In genomic region chr14:46145584-46145983, GRCm38 (mm10) we compare ENCODE assay signal across 24 mouse cellular contexts.
DNase-seq lines count a peak whose midpoint lies in the region; ATAC-seq and TF ChIP-seq lines count a peak whose summit lies in the region.
"Had no signal": no experiment of that assay in that cellular context is flagged by ENCODE, and none has a peak within 500 bp of the region (broad histone marks: within the 10 kb centered on the region; RNA-seq: fewer than 3 reads in every experiment).

No protein-coding gene starts in this region.

- no peak overlapping the region for H3K4me2 ChIP-seq in forebrain, embryonic 16.5 days (ENCODE audit: low read length)
- no peak overlapping the region for H3K4me2 ChIP-seq in forebrain, embryonic 12.5 days
- H3K4me2 ChIP-seq: heart, embryonic 15.5 days; limb, embryonic 13.5 days; lung, embryonic 15.5 days; midbrain, embryonic 12.5 days had no signal

- TF ChIP-seq CTCF in layer of hippocampus, adult 2 months (conservative IDR thresholded peaks at IDR 0.05) = no peak

- H3K4me3 ChIP-seq in forebrain, embryonic 16.5 days (replicated peaks; ENCODE audit: low read length) = no peak overlapping the region
- no peak overlapping the region for H3K4me3 ChIP-seq in forebrain, embryonic 12.5 days (replicated peaks)
- peak overlapping the region; percentile 0; the same call in 1 of the 2 replicates for H3K4me3 ChIP-seq in layer of hippocampus, adult 2 months
- H3K4me3 ChIP-seq: embryonic facial prominence, embryonic 10.5 days; heart, adult 2 months; heart, embryonic 15.5 days; limb, embryonic 13.5 days; lung, embryonic 15.5 days; midbrain, embryonic 12.5 days had no signal

- H3K9ac ChIP-seq in forebrain, embryonic 16.5 days (replicated peaks; ENCODE audit: low read depth, low read length) = no peak overlapping the region
- no peak overlapping the region for H3K9ac ChIP-seq in forebrain, embryonic 12.5 days
- H3K9ac ChIP-seq: heart, embryonic 15.5 days; limb, embryonic 13.5 days; liver, embryonic 14.5 days; lung, embryonic 15.5 days; midbrain, embryonic 12.5 days had no signal

- H3K27me3 ChIP-seq in forebrain, embryonic 16.5 days (replicated peaks; ENCODE audit: control insufficient read depth, insufficient read depth, low read length) = no peaks in the 10 kb centered on the region
- H3K27me3 ChIP-seq in forebrain, embryonic 12.5 days = no peaks in the 10 kb centered on the region
- H3K27me3 ChIP-seq: CH12.LX; heart, embryonic 15.5 days; limb, embryonic 13.5 days; lung, embryonic 15.5 days; midbrain, embryonic 12.5 days had no signal

- ATAC-seq in forebrain, embryonic 16.5 days = peak; percentile 55
- no peak for ATAC-seq in forebrain, embryonic 12.5 days (ENCODE audit: low FRiP score)
- ATAC-seq: intestine, embryonic 16.5 days had no signal

- H3K4me1 ChIP-seq in forebrain, embryonic 16.5 days (replicated peaks; ENCODE audit: control insufficient read depth, insufficient read depth, low read length) = peaks cover 6% of the 10 kb centered on the region
- H3K4me1 ChIP-seq in forebrain, embryonic 12.5 days = no peaks in the 10 kb centered on the region
- H3K4me1 ChIP-seq: midbrain, embryonic 12.5 days had no signal

- no peaks in the 10 kb centered on the region for H3K36me3 ChIP-seq in forebrain, embryonic 16.5 days (ENCODE audit: control insufficient read depth, insufficient read depth)
- no peaks in the 10 kb centered on the region for H3K36me3 ChIP-seq in forebrain, embryonic 12.5 days (replicated peaks)
- H3K36me3 ChIP-seq: embryonic facial prominence, embryonic 10.5 days; heart, embryonic 15.5 days; limb, embryonic 13.5 days; lung, embryonic 15.5 days; midbrain, embryonic 12.5 days had no signal

- no peak overlapping the region for H3K27ac ChIP-seq in forebrain, embryonic 16.5 days (ENCODE audit: low read length)
- no peak overlapping the region for H3K27ac ChIP-seq in forebrain, embryonic 12.5 days
- H3K27ac ChIP-seq in layer of hippocampus, adult 2 months = no peak overlapping the region
- H3K27ac ChIP-seq: embryonic facial prominence, embryonic 10.5 days; heart, adult 2 months; heart, embryonic 15.5 days; limb, embryonic 13.5 days; liver, embryonic 14.5 days; lung, embryonic 15.5 days; midbrain, embryonic 12.5 days; stomach, postnatal 0 days had no signal

- peak in 1 of 2 experiments; percentile 37 for DNase-seq in layer of hippocampus, adult 2 months (ENCODE audit: low spot score in 2 of 2)
- no peak for DNase-seq in layer of hippocampus, adult 9-10 months (ENCODE audit: low spot score)
- peak; percentile 40 for DNase-seq in Muller cell, postnatal 12 days (ENCODE audit: inconsistent ontology term)
- peak; percentile 8 for DNase-seq in forelimb bud, embryonic 11.5 days (ENCODE audit: low read depth, low spot score)
- no peak for DNase-seq in urinary bladder, adult 2 months (ENCODE audit: low spot score)
- no peak for DNase-seq in right cerebral cortex, adult 2 months (ENCODE audit: low spot score in 2 of 2)
- DNase-seq: cerebellum, adult 8-10 months; gastrocnemius, postnatal 25 days; heart, adult 2 months; heart, postnatal 4 days; kidney, postnatal 4 days; lung, postnatal 4 days; thymus, postnatal 14 days had no signal

- WGBS in forebrain, embryonic 16.5 days = 21% methylated on average over 7 of the region's 7 CpGs
- WGBS in forebrain, embryonic 12.5 days = 46% methylated on average over 7 of the region's 7 CpGs

- no peaks in the 10 kb centered on the region for H3K9me3 ChIP-seq in forebrain, embryonic 16.5 days (ENCODE audit: control insufficient read depth, low read length)
- no peaks in the 10 kb centered on the region for H3K9me3 ChIP-seq in forebrain, embryonic 12.5 days
- H3K9me3 ChIP-seq: embryonic facial prominence, embryonic 10.5 days; heart, embryonic 15.5 days; limb, embryonic 13.5 days; lung, embryonic 15.5 days; midbrain, embryonic 12.5 days had no signal

Comparison
In these comparisons a context has a peak if more than half of its experiments do, and no peak if none do; other contexts are left out.
1. DNase-seq: peak in Muller cell, postnatal 12 days (single experiment) and forelimb bud, embryonic 11.5 days (single experiment); none in layer of hippocampus, adult 9-10 months (single experiment), urinary bladder, adult 2 months (single experiment) and right cerebral cortex, adult 2 months (0 of 2).